Mouse (Mus musculus): ENCODE results near the gene Adgrb3. TPM values are rescaled to one million over a fixed set of nuclear protein-coding genes. Genes with fewer than 3 reads are reported as not detected.

Adgrb3 gene
- total and polyA plus RNA-seq, 2 experiments from 2014 or later, result 54.6 to 90.7 TPM

GRCm38 (mm10) chr1:25462612-25463011, 366.9 kb downstream of the Adgrb3 start:
- Histone ChIP-seq H3K9ac (replicated peaks; ENCODE audit: low read length, poor library complexity, severe bottlenecking) (no peak overlapping the region), H3K9me3 (ENCODE audit: low read length) (no peaks in the 10 kb centered on the region), H3K4me1 (ENCODE audit: insufficient read depth, low read length) (no peaks in the 10 kb centered on the region), H3K36me3 (ENCODE audit: insufficient read depth, low read length) (no peaks in the 10 kb centered on the region), H3K27me3 (ENCODE audit: insufficient read depth, low read length) (no peaks in the 10 kb centered on the region), H3K4me3 (ENCODE audit: low read depth, low read length) (no peak overlapping the region), H3K4me2 (ENCODE audit: low read depth, low read length, poor library complexity, severe bottlenecking) (no peak overlapping the region), H3K27ac (ENCODE audit: low read depth, low read length) (no peak overlapping the region)
- TF ChIP-seq CTCF (IDR thresholded peaks at IDR 0.05), result no peak
- ATAC-seq (ENCODE audit: low FRiP score) (no peak), DNase-seq (ENCODE audit: low spot score) (no peak)
- WGBS, result 38% methylated on average over 1 of the region's 1 CpGs

GRCm38 (mm10) chr1:25435506-25435905, 394.0 kb downstream of the Adgrb3 start:
- H3K4me1 ChIP-seq (ENCODE audit: insufficient read depth, low read length), result no peaks in the 10 kb centered on the region
- no peak for TF ChIP-seq CTCF (IDR thresholded peaks at IDR 0.05)

GRCm38 (mm10) chr1:25430219-25430862, 399.2 kb downstream of the Adgrb3 start:
- H3K4me2 ChIP-seq (ENCODE audit: low read depth, low read length, poor library complexity, severe bottlenecking), result no peak overlapping the region
- no peak overlapping the region for H3K27ac ChIP-seq (ENCODE audit: low read depth, low read length)
- no peak overlapping the region for H3K9ac ChIP-seq (replicated peaks; ENCODE audit: low read length, poor library complexity, severe bottlenecking)
- WGBS, result 52% methylated on average over 16 of the region's 16 CpGs
- ATAC-seq (ENCODE audit: low FRiP score), result 0 out of 2 replicates have a peak, but pooled peaks have one; percentile 31
- no peaks in the 10 kb centered on the region for H3K36me3 ChIP-seq (ENCODE audit: insufficient read depth, low read length)
- no peak overlapping the region for H3K4me3 ChIP-seq (ENCODE audit: low read depth, low read length)
- H3K27me3 ChIP-seq (ENCODE audit: insufficient read depth, low read length), result no peaks in the 10 kb centered on the region
- no peaks in the 10 kb centered on the region for H3K9me3 ChIP-seq (ENCODE audit: low read length)
- DNase-seq (ENCODE audit: low spot score), result peak; percentile 26
- no peaks in the 10 kb centered on the region for H3K4me1 ChIP-seq (ENCODE audit: insufficient read depth, low read length)
- TF ChIP-seq CTCF (IDR thresholded peaks at IDR 0.05), result no peak

More at GRCm38 (mm10) chr1:25435506-25435905, 394.0 kb downstream of the Adgrb3 start:
- Histone ChIP-seq H3K4me2 (ENCODE audit: low read depth, low read length, poor library complexity, severe bottlenecking) (no peak overlapping the region), H3K9me3 (ENCODE audit: low read length) (no peaks in the 10 kb centered on the region), H3K4me3 (ENCODE audit: low read depth, low read length) (no peak overlapping the region), H3K27me3 (ENCODE audit: insufficient read depth, low read length) (no peaks in the 10 kb centered on the region), H3K9ac (replicated peaks; ENCODE audit: low read length, poor library complexity, severe bottlenecking) (no peak overlapping the region), H3K36me3 (ENCODE audit: insufficient read depth, low read length) (no peaks in the 10 kb centered on the region), H3K27ac (ENCODE audit: low read depth, low read length) (no peak overlapping the region)
- 45% methylated on average over 2 of the region's 2 CpGs for WGBS
- DNase-seq (ENCODE audit: low spot score) (no peak), ATAC-seq (ENCODE audit: low FRiP score) (no peak)

DNA sequence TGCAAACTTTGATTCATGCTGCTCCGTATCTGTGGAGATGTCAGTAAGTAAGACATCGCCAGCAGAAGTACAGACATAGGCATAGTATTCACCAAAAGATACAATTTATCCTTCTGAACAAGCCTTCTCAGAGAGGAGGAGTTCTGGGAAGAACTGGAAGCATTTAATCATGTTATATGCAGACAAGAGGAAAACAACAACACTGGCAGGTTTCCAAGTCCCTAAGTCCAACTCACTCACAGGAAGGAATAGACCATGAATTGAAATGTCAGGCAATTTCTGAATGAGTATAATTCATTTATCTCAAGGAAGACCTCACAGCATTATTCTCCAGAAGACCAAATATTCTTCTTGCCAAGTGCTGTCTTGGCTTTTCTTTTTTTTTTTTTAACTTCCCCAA, 408.8 kb downstream of the Adgrb3 start:
- WGBS, result 88% methylated on average over 2 of the region's 2 CpGs
- TF ChIP-seq CTCF (IDR thresholded peaks at IDR 0.05), result no peak
- DNase-seq (ENCODE audit: low spot score), result peak; percentile 38

DNA sequence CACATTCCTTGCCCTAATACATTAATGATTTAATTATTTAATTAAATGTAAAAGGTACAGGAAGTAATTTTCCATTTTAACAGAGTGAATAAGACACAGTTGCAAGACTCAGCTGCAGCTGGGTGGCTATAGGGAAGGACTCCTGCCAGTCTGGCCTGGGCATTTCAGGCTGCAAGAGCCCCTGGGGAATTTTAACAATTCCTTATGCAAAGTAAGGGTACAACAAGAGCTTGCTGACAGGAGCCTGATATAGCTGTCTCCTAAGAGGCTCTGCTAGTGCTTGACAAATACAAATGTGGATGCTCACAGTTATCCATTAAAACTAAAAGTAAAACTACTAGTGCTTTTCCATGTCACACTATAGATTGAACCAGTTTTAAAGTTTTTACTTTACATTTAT, 410.1 kb downstream of the Adgrb3 start:
- H3K27me3 ChIP-seq (ENCODE audit: insufficient read depth, low read length), result no peaks in the 10 kb centered on the region
- DNase-seq (ENCODE audit: low spot score), result no peak
- H3K27ac ChIP-seq (ENCODE audit: low read depth, low read length), result no peak overlapping the region
- no peak overlapping the region for H3K4me3 ChIP-seq (ENCODE audit: low read depth, low read length)
- H3K4me2 ChIP-seq (ENCODE audit: low read depth, low read length, poor library complexity, severe bottlenecking), result no peak overlapping the region
- H3K36me3 ChIP-seq (ENCODE audit: insufficient read depth, low read length), result no peaks in the 10 kb centered on the region
- H3K9me3 ChIP-seq (ENCODE audit: low read length), result no peaks in the 10 kb centered on the region
- no peak for TF ChIP-seq CTCF (IDR thresholded peaks at IDR 0.05)
- ATAC-seq (ENCODE audit: low FRiP score), result no peak
- no peaks in the 10 kb centered on the region for H3K4me1 ChIP-seq (ENCODE audit: insufficient read depth, low read length)
- H3K9ac ChIP-seq (replicated peaks; ENCODE audit: low read length, poor library complexity, severe bottlenecking), result no peak overlapping the region

More for the DNA sequence above, 408.8 kb downstream of the Adgrb3 start:
- Histone ChIP-seq H3K4me3 (ENCODE audit: low read depth, low read length) (no peak overlapping the region), H3K9ac (replicated peaks; ENCODE audit: low read length, poor library complexity, severe bottlenecking) (no peak overlapping the region), H3K36me3 (ENCODE audit: insufficient read depth, low read length) (no peaks in the 10 kb centered on the region), H3K4me2 (ENCODE audit: low read depth, low read length, poor library complexity, severe bottlenecking) (no peak overlapping the region), H3K27me3 (ENCODE audit: insufficient read depth, low read length) (no peaks in the 10 kb centered on the region), H3K4me1 (ENCODE audit: insufficient read depth, low read length) (no peaks in the 10 kb centered on the region), H3K9me3 (ENCODE audit: low read length) (no peaks in the 10 kb centered on the region), H3K27ac (ENCODE audit: low read depth, low read length) (no peak overlapping the region)
- no peak for ATAC-seq (ENCODE audit: low FRiP score)

DNA sequence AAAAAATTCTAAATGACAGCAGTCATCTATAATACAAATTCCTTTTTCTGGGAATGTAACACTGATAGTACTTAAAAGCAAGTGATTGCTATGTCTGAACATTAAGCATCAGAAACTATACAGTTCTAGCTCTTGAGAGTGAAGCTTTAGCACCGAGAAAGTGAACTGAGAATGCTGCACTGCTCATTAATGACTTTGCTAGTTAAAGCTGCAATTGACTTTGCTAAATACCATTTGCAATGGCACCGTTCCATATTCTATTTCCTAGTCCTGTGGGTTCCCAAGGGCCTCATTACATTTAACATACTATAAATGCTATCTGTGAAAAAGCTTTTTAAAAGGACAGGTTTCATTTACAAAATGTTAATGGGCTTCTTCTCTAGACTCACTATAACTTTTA, 414.4 kb downstream of the Adgrb3 start:
- Histone ChIP-seq H3K4me1 (ENCODE audit: insufficient read depth, low read length) (no peaks in the 10 kb centered on the region), H3K9me3 (ENCODE audit: low read length) (no peaks in the 10 kb centered on the region), H3K27ac (ENCODE audit: low read depth, low read length) (no peak overlapping the region), H3K4me2 (ENCODE audit: low read depth, low read length, poor library complexity, severe bottlenecking) (no peak overlapping the region), H3K9ac (replicated peaks; ENCODE audit: low read length, poor library complexity, severe bottlenecking) (no peak overlapping the region), H3K4me3 (ENCODE audit: low read depth, low read length) (no peak overlapping the region), H3K27me3 (ENCODE audit: insufficient read depth, low read length) (no peaks in the 10 kb centered on the region), H3K36me3 (ENCODE audit: insufficient read depth, low read length) (no peaks in the 10 kb centered on the region)
- ATAC-seq (ENCODE audit: low FRiP score) (no peak), DNase-seq (ENCODE audit: low spot score) (peak; percentile 31)
- 59% methylated on average over 2 of the region's 2 CpGs for WGBS
- TF ChIP-seq CTCF (IDR thresholded peaks at IDR 0.05), result no peak
